Comparison of ENCODE assay signal across 26 mouse cellular contexts in genomic region chr5:146736970-146737495, GRCm38 (mm10). TPM values are rescaled to one million over a fixed set of nuclear protein-coding genes. Genes with fewer than 3 reads are reported as not detected.
DNase-seq lines count a peak whose midpoint lies in the region; ATAC-seq and TF ChIP-seq lines count a peak whose summit lies in the region.
"Had no signal": no experiment of that assay in that cellular context is flagged by ENCODE, and none has a peak within 500 bp of the region (broad histone marks: within the 10 kb centered on the region; RNA-seq: fewer than 3 reads in every experiment).

No protein-coding gene starts in this region.

- no peak overlapping the region for H3K9ac ChIP-seq in forebrain, embryonic 15.5 days (replicated peaks)
- H3K9ac ChIP-seq in forebrain, embryonic 13.5 days: no peak overlapping the region
- no peak overlapping the region for H3K9ac ChIP-seq in stomach, embryonic 14.5 days (replicated peaks; ENCODE audit: low read depth, low read length)
- H3K9ac ChIP-seq: heart, embryonic 13.5 days; limb, embryonic 13.5 days; liver, embryonic 13.5 days; neural tube, embryonic 12.5 days had no signal

- no peaks in the 10 kb centered on the region for H3K9me3 ChIP-seq in forebrain, embryonic 15.5 days
- H3K9me3 ChIP-seq in forebrain, embryonic 13.5 days (replicated peaks): no peaks in the 10 kb centered on the region
- no peaks in the 10 kb centered on the region for H3K9me3 ChIP-seq in stomach, embryonic 14.5 days (ENCODE audit: control insufficient read depth, low read depth, low read length)
- H3K9me3 ChIP-seq: heart, embryonic 13.5 days; limb, embryonic 13.5 days; liver, embryonic 13.5 days; neural tube, embryonic 12.5 days had no signal

- no peak for DNase-seq in layer of hippocampus, adult 2 months (ENCODE audit: low spot score in 2 of 2)
- no peak for DNase-seq in layer of hippocampus, adult 8-10 months (ENCODE audit: low spot score in 2 of 2)
- peak; percentile 52 for DNase-seq in R1 (ENCODE audit: low read depth, low spot score)
- no peak for DNase-seq in frontal cortex, adult 2 months (ENCODE audit: extremely low spot score in 1 of 2, low spot score in 1 of 2)
- DNase-seq: adrenal gland, postnatal 36 days; cerebellum, adult 18-20 months; cerebellum, postnatal 14 days; gastrocnemius, postnatal 36 days; heart, adult 2 months; heart, postnatal 14 days; kidney, adult 9 months; kidney, postnatal 14 days; liver, embryonic 13.5 days; lung, adult 2 months; lung, postnatal 14 days; midbrain, embryonic 14.5 days; right cerebral cortex, adult 18-20 months; right cerebral cortex, postnatal 4 days; thymus, adult 2 months; thymus, postnatal 4 days had no signal

- H3K4me1 ChIP-seq in forebrain, embryonic 15.5 days: 0 out of 2 replicates have a peak, but pooled peaks cover 4% of the 10 kb centered on the region
- H3K4me1 ChIP-seq in forebrain, embryonic 13.5 days: no peaks in the 10 kb centered on the region
- no peaks in the 10 kb centered on the region for H3K4me1 ChIP-seq in stomach, embryonic 14.5 days (ENCODE audit: control insufficient read depth, insufficient read depth, low read length)
- H3K4me1 ChIP-seq: heart, embryonic 13.5 days; liver, embryonic 13.5 days; neural tube, embryonic 12.5 days had no signal

- no peak overlapping the region for H3K4me3 ChIP-seq in forebrain, embryonic 15.5 days
- H3K4me3 ChIP-seq in forebrain, embryonic 13.5 days: no peak overlapping the region
- H3K4me3 ChIP-seq in layer of hippocampus, adult 2 months: no peak overlapping the region
- H3K4me3 ChIP-seq in stomach, embryonic 14.5 days (ENCODE audit: low read depth, low read length): no peak overlapping the region
- H3K4me3 ChIP-seq: heart, adult 2 months; heart, embryonic 13.5 days; limb, embryonic 13.5 days; liver, embryonic 13.5 days; neural tube, embryonic 12.5 days had no signal

- no peaks in the 10 kb centered on the region for H3K27me3 ChIP-seq in forebrain, embryonic 15.5 days
- no peaks in the 10 kb centered on the region for H3K27me3 ChIP-seq in forebrain, embryonic 13.5 days
- H3K27me3 ChIP-seq in stomach, embryonic 14.5 days (ENCODE audit: control insufficient read depth, insufficient read depth, low read length): no peaks in the 10 kb centered on the region
- H3K27me3 ChIP-seq: heart, embryonic 13.5 days; limb, embryonic 13.5 days; liver, embryonic 13.5 days; neural tube, embryonic 12.5 days had no signal

- WGBS in forebrain, embryonic 15.5 days: 81% methylated on average over 9 of the region's 9 CpGs
- WGBS in forebrain, embryonic 13.5 days: 86% methylated on average over 9 of the region's 9 CpGs
- 81% methylated on average over 9 of the region's 9 CpGs for WGBS in stomach, embryonic 14.5 days

- 0 out of 2 replicates have a peak, but pooled peaks have one; percentile 43 for ATAC-seq in forebrain, embryonic 15.5 days (replicated peaks)
- ATAC-seq in forebrain, embryonic 13.5 days: no peak
- 0 out of 2 replicates have a peak, but pooled peaks have one; percentile 42 for ATAC-seq in stomach, embryonic 14.5 days (ENCODE audit: insufficient number of reproducible peaks, insufficient read depth, low FRiP score, low read depth)

- H3K4me2 ChIP-seq in forebrain, embryonic 15.5 days (replicated peaks): no peak overlapping the region
- no peak overlapping the region for H3K4me2 ChIP-seq in forebrain, embryonic 13.5 days
- no peak overlapping the region for H3K4me2 ChIP-seq in stomach, embryonic 14.5 days (replicated peaks; ENCODE audit: low read depth, low read length)
- H3K4me2 ChIP-seq: heart, embryonic 13.5 days; limb, embryonic 13.5 days; liver, embryonic 13.5 days; neural tube, embryonic 12.5 days had no signal

- no peak for TF ChIP-seq CTCF in layer of hippocampus, adult 2 months (conservative IDR thresholded peaks at IDR 0.05)

- 0 out of 2 replicates have a peak overlapping the region, but pooled peaks have one; percentile 14 for H3K27ac ChIP-seq in forebrain, embryonic 15.5 days (replicated peaks)
- no peak overlapping the region for H3K27ac ChIP-seq in forebrain, embryonic 13.5 days
- H3K27ac ChIP-seq in layer of hippocampus, adult 2 months: peak overlapping the region; percentile 36; the same call in 1 of the 2 replicates
- H3K27ac ChIP-seq in stomach, embryonic 14.5 days (ENCODE audit: low read length): no peak overlapping the region
- H3K27ac ChIP-seq: heart, adult 2 months; heart, embryonic 13.5 days; limb, embryonic 13.5 days; liver, embryonic 13.5 days; neural tube, embryonic 12.5 days had no signal

- H3K36me3 ChIP-seq in forebrain, embryonic 15.5 days: peaks cover 37% of the 10 kb centered on the region
- peaks cover 57% of the 10 kb centered on the region for H3K36me3 ChIP-seq in forebrain, embryonic 13.5 days (ENCODE audit: poor library complexity, severe bottlenecking)
- H3K36me3 ChIP-seq in stomach, embryonic 14.5 days (ENCODE audit: control insufficient read depth, insufficient read depth, low read length): peaks cover 29% of the 10 kb centered on the region

RNA-seq across cellular contexts. Expression of gene Usp12, which starts 57.8 kb away (rescaled TPM):
- 14.9 and 16.5 TPM in 2 replicates for polyA plus RNA-seq in forebrain, embryonic 15.5 days (2015; fragmentation: Nextera tagmentation; extraction: Ambion mirVana)
- polyA plus RNA-seq in forebrain, embryonic 13.5 days (2015; fragmentation: Nextera tagmentation; extraction: Ambion mirVana): 11.0 and 13.5 TPM in 2 replicates
- 10 to 100 TPM; 58.4 to 62.5 TPM for total RNA-seq in layer of hippocampus, adult 2 months (2021)
- total RNA-seq in layer of hippocampus, adult 8-10 months (2022): 10 to 100 TPM; 52.3 to 61.4 (median 57.4) TPM
- 12.8 and 13.1 TPM in 2 replicates for polyA plus RNA-seq in stomach, embryonic 14.5 days (2014; fragmentation: Nextera tagmentation; extraction: Ambion mirVana)
- polyA plus RNA-seq in frontal cortex, adult 2 months (2012; rRNA removed): 33.9 and 35.9 TPM in 2 replicates

Comparison
In these comparisons a context has a peak if more than half of its experiments do, and no peak if none do; other contexts are left out.
1. H3K27ac ChIP-seq: peak in forebrain, embryonic 15.5 days (single experiment) and layer of hippocampus, adult 2 months (single experiment); none in forebrain, embryonic 13.5 days (single experiment) and stomach, embryonic 14.5 days (single experiment).